Mouse (Mus musculus): ENCODE results near the gene Smok3c.

GRCm38 (mm10) chr5:138081446-138081845 is 28.5 kb downstream of the Smok3c start:
- no peak for TF ChIP-seq CTCF (IDR thresholded peaks at IDR 0.05; ENCODE audit: control insufficient read depth, insufficient read depth, insufficient read length)
- no peak for TF ChIP-seq MAX (IDR thresholded peaks at IDR 0.05)
- TF ChIP-seq USF1 (IDR thresholded peaks at IDR 0.05; ENCODE audit: low read depth): no peak
- no peak for TF ChIP-seq MYOG (IDR thresholded peaks at IDR 0.05; ENCODE audit: control insufficient read depth, extremely low read depth, insufficient read length)
- no peak for TF ChIP-seq MYOD1 (IDR thresholded peaks at IDR 0.05; ENCODE audit: control insufficient read depth, insufficient read length, low read depth)
